Mouse (Mus musculus): ENCODE measurements at regions not wholly inside any gene's neighbourhood (a gene's known extent, or its start where the extent isn't known, plus 50 kb on each side); places are given as distances from the start of the nearest gene placed in this dataset.
"Not testable (repeated sequence)": the region's sequence is repeated elsewhere in the genome, so short reads cannot be mapped to it uniquely, and the experiment has no call there.

- DNase-seq (ENCODE audit: low spot score in 2 of 2) = not testable (repeated sequence)
These were observed 464.8 kb downstream of the Adam6a start for GRCm38 (mm10) chr12:114008491-114008890.

- no peak for DNase-seq (ENCODE audit: low spot score in 2 of 2)
These were observed 465.7 kb downstream of the Adam6a start for GRCm38 (mm10) chr12:114009391-114009790.

- DNase-seq (ENCODE audit: low spot score in 2 of 2) = peak in 1 of 2 experiments; percentile 35
These were observed 469.2 kb downstream of the Adam6a start for GRCm38 (mm10) chr12:114012860-114013259.

- not testable (repeated sequence) for DNase-seq (ENCODE audit: low spot score in 2 of 2)
These were observed 493.3 kb downstream of the Adam6a start for GRCm38 (mm10) chr12:114037011-114037410.

GRCm38 (mm10) chr12:114047991-114048390 is 504.3 kb downstream of the Adam6a start:
- not testable (repeated sequence) for DNase-seq (ENCODE audit: low spot score in 2 of 2)

GRCm38 (mm10) chr12:114053341-114053740 is 509.6 kb downstream of the Adam6a start:
- no peak for DNase-seq (ENCODE audit: low spot score in 2 of 2)

GRCm38 (mm10) chr12:114059615-114060014 is 515.9 kb downstream of the Adam6a start:
- no peak for DNase-seq (ENCODE audit: low spot score in 2 of 2)

GRCm38 (mm10) chr12:114067166-114067565 is 523.5 kb downstream of the Adam6a start:
- no peak for DNase-seq (ENCODE audit: low spot score in 2 of 2)

GRCm38 (mm10) chr12:114108731-114109130 is 565.0 kb downstream of the Adam6a start:
- DNase-seq (ENCODE audit: low spot score in 2 of 2) = not testable (repeated sequence)

- no peak for DNase-seq (ENCODE audit: low spot score in 2 of 2)
These were observed 591.2 kb downstream of the Adam6a start for GRCm38 (mm10) chr12:114134897-114135296.

GRCm38 (mm10) chr12:114148779-114149178 is 605.1 kb downstream of the Adam6a start:
- DNase-seq (ENCODE audit: low spot score in 2 of 2) = no peak

- DNase-seq (ENCODE audit: low spot score in 2 of 2) = no peak
These were observed 628.6 kb downstream of the Adam6a start for GRCm38 (mm10) chr12:114172305-114172704.

GRCm38 (mm10) chr12:114199521-114199920 is 655.8 kb downstream of the Adam6a start:
- no peak for DNase-seq (ENCODE audit: low spot score in 2 of 2)

- DNase-seq (ENCODE audit: low spot score in 2 of 2) = no peak
These were observed 678.8 kb downstream of the Adam6a start for GRCm38 (mm10) chr12:114222541-114222940.

All from layer of hippocampus, adult 18-20 months (tissue).